Mouse (Mus musculus) intestine, embryonic 15.5 days (tissue): ENCODE data around the gene H2afx. TPM values are rescaled to one million over a fixed set of nuclear protein-coding genes. Genes with fewer than 3 reads are reported as not detected.
A peak's percentile ranks its signal among the peaks of the same experiment; 100 is the strongest.
"Not testable (repeated sequence)": the region's sequence is repeated elsewhere in the genome, so short reads cannot be mapped to it uniquely, and the experiment has no call there.

ENCODE experiments used
- ATAC-seq: fragments of 200-750 bp; cut with Nextera tagmentation; 2 replicates; pipeline ENCODE4 v1.8.0; 2017; ENCODE audit warnings: moderate TSS enrichment, moderate library complexity
- H3K27ac ChIP-seq: fragments of 300-500 bp; sonication (generic); 2 replicates; pipeline ENCODE4 v1.5.1; 2015; ENCODE audit warnings: mild to moderate bottlenecking, inconsistent platforms
- H3K27me3 ChIP-seq: fragments of 300-500 bp; sonication (generic); replicated peaks from 2 replicates; pipeline ENCODE4 v1.6.1; 2015; ENCODE audit warnings: inconsistent platforms
- H3K36me3 ChIP-seq: fragments of 300-500 bp; sonication (generic); 2 replicates; pipeline ENCODE4 v1.6.1; 2015; ENCODE audit warnings: inconsistent platforms
- H3K4me1 ChIP-seq: fragments of 300-500 bp; sonication (generic); replicated peaks from 2 replicates; pipeline ENCODE4 v1.6.1; 2015; ENCODE audit warnings: inconsistent platforms
- H3K4me2 ChIP-seq: fragments of 300-500 bp; sonication (generic); replicated peaks from 2 replicates; pipeline ENCODE4 v1.6.1; 2015; ENCODE audit warnings: mild to moderate bottlenecking, inconsistent platforms
- H3K4me3 ChIP-seq: fragments of 300-500 bp; sonication (generic); replicated peaks from 2 replicates; pipeline ENCODE4 v1.5.1; 2015; ENCODE audit warnings: inconsistent platforms
- H3K9ac ChIP-seq: fragments of 300-500 bp; sonication (generic); 2 replicates; pipeline ENCODE4 v1.6.1; 2015; ENCODE audit warnings: inconsistent platforms
- H3K9me3 ChIP-seq: fragments of 300-500 bp; sonication (generic); 2 replicates; pipeline ENCODE4 v1.6.1; 2016; ENCODE audit warnings: inconsistent platforms
- WGBS: fragments of 180-500 bp; shearing (Covaris S2); methylation state at CpG from one replicate; pipeline ENCODE4 v1.1.7; 2015; 5-methylcytosine and 5-hydroxymethylcytosine counted together
- polyA plus RNA-seq: library from polyadenylated mRNA; unstranded; fragments of >200 nt; fragmentation: Nextera tagmentation; extraction: Ambion mirVana; gene quantifications from 2 replicates; pipeline ENCODE4 v1.2.1, GENCODE M21; 2015

H2afx gene
- polyA plus RNA-seq, 1 experiment from 2014 or later, result 298 TPM

DNA sequence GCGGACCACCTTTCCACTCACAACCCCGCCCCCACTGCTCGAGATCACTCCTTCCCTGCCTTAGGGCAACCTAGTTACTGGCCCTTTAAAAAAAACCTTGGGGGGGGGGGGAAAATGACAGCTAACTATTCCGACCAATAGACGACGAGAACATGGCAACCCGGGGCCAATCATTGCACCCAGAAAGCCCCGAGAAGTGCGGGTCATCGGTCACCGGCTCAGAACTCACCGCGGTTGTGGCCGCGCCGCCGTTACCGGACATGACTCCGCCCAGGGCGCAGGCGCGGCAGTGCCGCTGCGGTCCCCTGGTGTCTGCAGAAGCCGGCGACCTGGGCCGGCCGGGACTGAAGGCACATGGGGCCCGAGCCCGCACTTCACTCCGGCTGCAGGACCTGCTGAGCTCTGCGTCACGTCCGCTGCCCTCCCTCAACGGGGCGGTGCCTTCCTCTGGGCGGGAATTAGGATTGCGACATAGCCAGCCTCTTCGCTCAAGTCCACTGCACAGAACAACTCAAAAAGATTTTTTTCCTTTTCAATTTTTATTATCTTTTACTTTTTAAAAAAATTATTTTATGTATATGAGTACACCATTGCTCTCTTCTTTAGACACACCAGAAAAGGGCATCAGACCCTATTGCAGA is 9.4 kb downstream of the H2afx start, which contains the start of gene Hmbs:
Gene Hmbs (minus strand): TSS at position 448 of the 641 bp plus-strand sequence.
- H3K9me3 ChIP-seq, result no peaks in the 10 kb centered on the region
- WGBS, result under 1% methylated on average over 39 of the region's 39 CpGs

DNA sequence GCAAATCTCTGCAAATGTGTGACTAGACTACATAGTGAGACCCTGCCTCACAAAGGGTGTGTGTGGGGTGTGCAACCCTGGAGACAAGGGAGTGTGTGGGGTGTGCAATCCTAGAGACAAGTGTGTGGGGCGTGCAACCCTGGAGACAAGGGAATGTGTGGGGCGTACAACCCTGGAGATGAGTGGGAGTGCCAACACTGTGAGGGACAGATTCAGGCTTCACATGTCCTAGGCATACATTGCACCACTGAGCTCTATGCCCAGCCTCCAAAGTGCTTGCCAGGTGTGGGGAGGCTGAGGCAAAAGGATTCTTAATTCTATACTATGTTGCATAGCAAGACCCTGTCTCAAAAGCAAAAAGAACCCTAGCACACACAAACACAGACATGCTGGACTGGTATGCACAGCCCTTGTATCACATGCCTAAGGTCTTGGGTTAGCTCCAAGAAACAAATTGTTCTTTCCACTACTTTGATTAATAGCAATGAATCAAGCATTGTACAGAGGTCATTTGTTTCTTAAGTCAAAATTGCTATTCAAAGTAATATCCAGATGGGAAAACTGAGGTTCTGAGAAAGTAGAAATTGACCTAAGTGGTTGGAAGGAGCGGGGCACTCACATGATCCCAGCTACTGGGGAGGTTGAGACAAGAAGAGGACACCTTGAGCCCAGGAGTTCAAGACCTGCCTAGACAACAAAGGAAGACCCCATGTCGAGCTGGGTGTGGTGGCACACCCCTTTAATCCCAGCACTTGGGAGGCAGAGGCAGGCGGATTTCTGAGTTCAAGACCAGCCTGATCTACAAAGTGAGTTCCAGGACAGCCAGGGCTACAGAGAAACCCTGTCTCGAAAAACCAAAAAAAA is 11.3 kb downstream of the H2afx start:
- 83% methylated on average over 6 of the region's 6 CpGs for WGBS
- Histone ChIP-seq H3K4me2 (no peak overlapping the region), H3K4me3 (no peak overlapping the region), H3K36me3 (peaks cover 30% of the 10 kb centered on the region), H3K27ac (no peak overlapping the region), H3K9me3 (no peaks in the 10 kb centered on the region), H3K27me3 (no peaks in the 10 kb centered on the region), H3K4me1 (peaks cover 13% of the 10 kb centered on the region), H3K9ac (no peak overlapping the region)
- no peak for ATAC-seq

More for the DNA sequence above, 9.4 kb downstream of the H2afx start, which contains the start of gene Hmbs:
- ATAC-seq, result peak; percentile 97
- Histone ChIP-seq H3K9ac (peak within 1 kb of the TSS; percentile 92), H3K27me3 (no peaks in the 10 kb centered on the region), H3K36me3 (peaks cover 30% of the 10 kb centered on the region), H3K4me3 (peak within 1 kb of the TSS; percentile 83), H3K4me1 (peaks cover 13% of the 10 kb centered on the region), H3K27ac (peak within 1 kb of the TSS; percentile 99), H3K4me2 (peak within 1 kb of the TSS; percentile 72)

DNA sequence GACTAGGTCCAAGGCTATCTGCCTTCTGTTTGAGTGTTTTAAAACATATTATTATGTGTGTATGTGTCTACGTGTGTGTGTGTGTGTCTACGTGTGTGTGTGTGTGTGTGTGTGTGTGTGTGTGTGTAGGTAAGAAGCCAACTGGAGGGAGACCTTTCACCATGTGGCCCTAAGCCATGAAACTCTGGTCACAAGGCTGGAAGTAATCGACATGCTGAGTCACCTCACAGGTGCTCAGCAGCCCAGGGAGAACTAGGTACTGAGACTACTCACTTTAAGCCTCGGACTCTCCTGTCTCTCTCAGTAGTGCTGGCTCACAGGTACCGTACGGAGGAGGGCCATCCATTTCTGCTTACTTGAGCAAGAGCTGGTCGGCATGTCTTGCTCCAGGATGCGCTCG is 12.7 kb downstream of the H2afx start:
- Histone ChIP-seq H3K36me3 (peaks cover 38% of the 10 kb centered on the region), H3K4me2 (no peak overlapping the region), H3K9me3 (no peaks in the 10 kb centered on the region), H3K4me1 (peaks cover 11% of the 10 kb centered on the region), H3K4me3 (no peak overlapping the region), H3K27ac (no peak overlapping the region), H3K9ac (no peak overlapping the region), H3K27me3 (no peaks in the 10 kb centered on the region)
- 87% methylated on average over 9 of the region's 9 CpGs for WGBS
- no peak for ATAC-seq

DNA sequence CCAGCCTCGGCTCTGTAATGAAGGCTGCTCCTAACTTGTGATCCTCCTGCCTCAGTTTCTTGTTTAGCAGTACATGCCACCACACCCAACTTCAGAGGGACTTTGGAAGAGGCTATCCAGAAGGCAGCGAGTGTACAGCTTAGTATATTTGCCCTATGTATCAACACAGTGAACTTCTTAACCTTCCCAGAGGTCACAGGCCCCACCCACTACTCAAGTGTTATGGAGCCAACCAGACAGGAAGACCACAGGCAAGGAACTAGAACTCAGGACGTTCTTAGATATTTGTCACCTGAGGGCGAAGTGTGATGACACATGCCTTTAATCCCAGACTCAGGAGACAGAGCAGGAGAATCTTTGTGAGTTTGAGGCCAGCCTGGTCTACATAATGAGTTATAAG is 13.1 kb downstream of the H2afx start:
- H3K27ac ChIP-seq, result no peak overlapping the region
- no peaks in the 10 kb centered on the region for H3K27me3 ChIP-seq
- H3K9ac ChIP-seq, result no peak overlapping the region
- no peaks in the 10 kb centered on the region for H3K9me3 ChIP-seq
- no peak for ATAC-seq
- H3K36me3 ChIP-seq, result peaks cover 43% of the 10 kb centered on the region
- peaks cover 7% of the 10 kb centered on the region for H3K4me1 ChIP-seq
- 82% methylated on average over 4 of the region's 4 CpGs for WGBS
- H3K4me3 ChIP-seq, result no peak overlapping the region
- no peak overlapping the region for H3K4me2 ChIP-seq

DNA sequence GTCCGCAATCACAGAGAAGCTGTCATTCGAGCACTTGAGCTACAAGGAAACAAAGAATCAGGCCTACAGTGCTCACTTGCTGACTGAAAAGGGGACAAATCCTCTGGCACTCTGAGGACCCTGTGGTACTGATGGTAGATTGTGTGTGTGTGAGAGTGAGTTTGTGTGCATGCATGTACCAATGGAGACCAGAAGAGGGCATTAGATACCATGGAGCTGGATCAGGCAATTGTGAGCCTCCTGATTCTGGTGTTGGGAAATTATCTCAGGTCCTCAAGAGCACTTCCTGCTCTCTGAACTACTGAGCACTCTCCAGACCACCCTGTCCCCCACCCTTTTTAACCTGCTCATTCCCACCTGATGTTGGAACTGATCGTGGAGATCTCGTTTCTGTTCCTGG is 14.1 kb downstream of the H2afx start:
- Histone ChIP-seq H3K4me1 (no peaks in the 10 kb centered on the region), H3K36me3 (peaks cover 52% of the 10 kb centered on the region), H3K27me3 (no peaks in the 10 kb centered on the region), H3K9ac (no peak overlapping the region), H3K27ac (no peak overlapping the region), H3K4me2 (no peak overlapping the region), H3K4me3 (no peak overlapping the region), H3K9me3 (no peaks in the 10 kb centered on the region)
- no peak for ATAC-seq
- WGBS, result 97% methylated on average over 4 of the region's 4 CpGs

DNA sequence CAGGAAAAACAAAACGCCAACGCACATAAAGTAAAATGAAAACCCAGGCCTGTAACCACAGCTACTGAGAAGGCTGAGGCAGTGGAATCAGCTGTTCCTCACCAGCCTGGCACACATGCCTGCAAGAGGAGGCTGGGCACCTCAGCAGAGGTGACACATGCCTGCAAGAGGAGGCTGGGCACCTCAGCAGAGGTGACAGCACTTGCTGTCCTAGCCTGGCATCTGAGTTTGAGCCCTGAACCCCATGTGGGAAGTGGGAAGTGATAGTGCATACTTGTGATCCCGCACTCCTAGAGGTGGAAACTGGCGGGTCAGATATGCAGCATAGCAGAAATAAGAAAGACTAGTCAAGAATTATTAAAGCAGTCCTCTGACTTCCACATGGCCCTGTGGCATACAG is 16.9 kb downstream of the H2afx start:
- Histone ChIP-seq H3K36me3 (peaks cover 72% of the 10 kb centered on the region), H3K27me3 (no peaks in the 10 kb centered on the region)

DNA sequence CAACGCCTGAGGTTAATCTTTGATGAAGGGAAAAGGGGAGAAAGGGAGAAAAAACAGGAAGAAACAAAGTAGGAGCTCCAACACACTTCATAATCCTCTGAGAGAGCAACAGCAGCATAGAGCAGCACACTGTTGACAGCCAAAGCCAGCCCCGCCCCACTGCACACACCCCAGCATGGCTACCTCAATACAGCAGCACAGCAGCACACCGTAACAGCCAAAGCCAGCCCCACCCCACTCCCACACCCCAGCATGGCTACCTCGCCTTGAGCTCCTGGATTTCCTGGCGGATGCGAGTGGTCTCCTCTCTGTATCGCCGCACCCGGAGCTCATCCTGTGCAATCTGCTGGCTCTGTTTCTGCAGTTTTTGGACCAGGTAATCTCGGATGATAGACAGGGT is 17.8 kb downstream of the H2afx start:
- 87% methylated on average over 10 of the region's 10 CpGs for WGBS
- ATAC-seq, result no peak
- no peak overlapping the region for H3K9ac ChIP-seq

More for the DNA sequence above, 16.9 kb downstream of the H2afx start:
- Histone ChIP-seq H3K27ac (no peak overlapping the region), H3K4me3 (no peak overlapping the region), H3K9me3 (no peaks in the 10 kb centered on the region), H3K4me1 (no peaks in the 10 kb centered on the region), H3K9ac (no peak overlapping the region), H3K4me2 (no peak overlapping the region)
- WGBS, result 96% methylated on average over 4 of the region's 4 CpGs
- ATAC-seq, result no peak

DNA sequence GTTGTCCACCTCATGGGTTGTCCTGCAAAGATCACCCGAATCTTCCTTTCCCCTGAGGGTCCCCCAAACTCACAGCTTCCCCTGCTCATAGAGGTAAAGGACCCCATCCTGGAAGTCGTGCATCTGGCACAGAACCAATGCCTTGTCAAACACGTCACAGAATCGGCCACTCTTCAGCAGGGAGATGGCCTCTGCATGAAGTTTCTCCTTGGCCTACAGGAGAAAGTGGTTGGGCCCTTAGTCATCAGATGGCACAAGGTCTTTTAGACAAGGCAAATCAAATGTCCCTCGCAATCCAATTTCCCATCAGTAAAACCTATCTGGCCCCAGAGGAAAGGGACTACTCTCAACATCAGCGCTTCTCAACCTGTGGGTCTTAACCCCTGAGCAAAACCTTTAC is 18.6 kb downstream of the H2afx start:
- Histone ChIP-seq H3K9me3 (no peaks in the 10 kb centered on the region), H3K4me3 (no peak overlapping the region), H3K4me2 (no peak overlapping the region), H3K27me3 (no peaks in the 10 kb centered on the region), H3K27ac (no peak overlapping the region), H3K36me3 (peaks cover 70% of the 10 kb centered on the region), H3K9ac (no peak overlapping the region), H3K4me1 (no peaks in the 10 kb centered on the region)
- no peak for ATAC-seq
- 90% methylated on average over 6 of the region's 6 CpGs for WGBS

More for the DNA sequence above, 17.8 kb downstream of the H2afx start:
- Histone ChIP-seq H3K4me3 (no peak overlapping the region), H3K9me3 (no peaks in the 10 kb centered on the region), H3K27me3 (no peaks in the 10 kb centered on the region), H3K4me1 (no peaks in the 10 kb centered on the region), H3K36me3 (peaks cover 72% of the 10 kb centered on the region), H3K4me2 (no peak overlapping the region), H3K27ac (no peak overlapping the region)

DNA sequence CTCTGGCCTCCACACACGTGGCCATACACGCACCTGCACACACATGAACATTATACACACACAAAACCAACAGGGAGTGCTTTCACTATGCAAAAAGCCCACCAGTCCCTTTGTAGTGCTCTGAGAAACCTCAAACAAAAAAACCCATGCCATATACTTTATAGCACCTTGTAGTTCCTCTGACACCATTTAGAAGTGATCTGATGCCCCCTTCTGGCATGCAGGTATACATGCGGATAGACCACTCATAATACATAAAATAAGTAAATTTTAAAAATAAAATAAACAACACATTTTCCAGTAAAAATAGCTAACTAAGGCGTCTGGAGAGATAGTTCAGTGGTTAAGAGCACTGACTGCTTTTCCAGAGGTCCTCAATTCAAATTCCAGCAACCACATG is 22.7 kb downstream of the H2afx start:
- peaks cover 8% of the 10 kb centered on the region for H3K4me1 ChIP-seq
- no peaks in the 10 kb centered on the region for H3K27me3 ChIP-seq
- H3K4me2 ChIP-seq, result no peak overlapping the region
- H3K4me3 ChIP-seq, result no peak overlapping the region
- peaks cover 45% of the 10 kb centered on the region for H3K36me3 ChIP-seq
- no peak for ATAC-seq
- 73% methylated on average over 4 of the region's 4 CpGs for WGBS
- no peaks in the 10 kb centered on the region for H3K9me3 ChIP-seq
- H3K27ac ChIP-seq, result no peak overlapping the region
- H3K9ac ChIP-seq, result no peak overlapping the region

DNA sequence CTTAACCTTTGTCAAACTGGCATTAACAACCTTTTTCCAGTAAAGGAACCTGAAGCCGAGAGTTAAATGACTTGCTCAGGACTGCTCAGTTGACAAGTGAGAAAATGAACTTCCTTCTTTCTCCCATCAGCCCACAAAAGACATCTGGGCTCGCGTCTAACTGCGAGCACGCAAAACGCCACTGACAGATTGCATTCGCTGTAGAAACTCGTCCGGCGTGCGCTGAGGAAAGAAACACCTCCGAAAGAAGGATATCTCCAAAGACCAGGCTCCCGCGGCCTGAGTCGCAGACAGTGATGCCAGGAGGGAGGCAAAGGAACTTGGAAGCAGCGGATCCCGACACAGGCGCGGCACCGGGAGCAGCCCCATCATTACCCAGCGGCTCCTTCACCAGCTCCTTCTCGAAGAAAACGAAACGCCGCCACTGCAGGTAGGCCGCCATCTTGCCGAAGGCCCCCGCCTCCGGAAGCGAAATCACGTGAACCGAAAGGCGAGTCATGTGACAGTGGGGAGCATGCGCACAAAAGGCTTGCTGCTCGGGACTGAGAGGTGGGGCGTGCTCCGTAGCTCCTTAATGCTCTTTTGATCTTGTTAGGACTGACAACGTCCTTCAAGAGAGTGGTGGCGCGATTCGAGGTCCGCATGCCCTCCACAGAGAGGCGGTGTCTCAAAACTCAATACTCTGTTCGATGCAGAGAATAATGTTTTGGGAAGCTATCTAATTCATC is 26.9 kb downstream of the H2afx start, which contains the start of gene Vps11:
Gene Vps11 (minus strand): TSS at position 481 of the 728 bp plus-strand sequence.
- H3K4me1 ChIP-seq, result peaks cover 8% of the 10 kb centered on the region
- H3K27me3 ChIP-seq, result no peaks in the 10 kb centered on the region
- H3K36me3 ChIP-seq, result peaks cover 11% of the 10 kb centered on the region
- WGBS, result under 1% methylated on average over 44 of the region's 44 CpGs
- H3K9me3 ChIP-seq, result no peaks in the 10 kb centered on the region
- H3K4me3 ChIP-seq, result peak within 1 kb of the TSS; percentile 81
- H3K4me2 ChIP-seq, result peak within 1 kb of the TSS; percentile 63
- H3K9ac ChIP-seq, result peak within 1 kb of the TSS; percentile 73
- peak; percentile 95 for ATAC-seq
- peak within 1 kb of the TSS; percentile 75 for H3K27ac ChIP-seq

DNA sequence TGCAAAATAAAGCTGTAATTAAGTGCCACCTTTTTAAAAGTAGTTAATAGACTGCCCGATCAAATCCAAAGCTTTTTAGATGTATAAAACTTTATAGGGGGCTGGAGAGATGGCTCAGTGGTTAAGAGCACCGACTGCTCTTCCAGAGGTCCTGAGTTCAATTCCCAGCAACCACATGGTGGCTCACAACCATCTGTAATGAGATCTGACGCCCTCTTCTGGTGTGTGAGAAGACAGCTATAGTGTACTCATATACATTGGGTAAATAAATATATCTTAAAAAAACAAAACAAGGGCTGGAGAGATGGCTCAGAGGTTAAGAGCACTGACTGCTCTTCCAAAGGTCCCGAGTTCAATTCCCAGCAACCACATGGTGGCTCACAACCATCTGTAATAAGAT is 27.4 kb downstream of the H2afx start:
- H3K27me3 ChIP-seq, H3K9me3 ChIP-seq, H3K4me1 ChIP-seq, H3K9ac ChIP-seq, H3K36me3 ChIP-seq: not testable (repeated sequence)
- ATAC-seq, result peak; percentile 29
- Histone ChIP-seq H3K27ac (peak overlapping the region; percentile 75), H3K4me2 (peak overlapping the region; percentile 63), H3K4me3 (peak overlapping the region; percentile 81)
- WGBS, result 44% methylated on average over 4 of the region's 4 CpGs

DNA sequence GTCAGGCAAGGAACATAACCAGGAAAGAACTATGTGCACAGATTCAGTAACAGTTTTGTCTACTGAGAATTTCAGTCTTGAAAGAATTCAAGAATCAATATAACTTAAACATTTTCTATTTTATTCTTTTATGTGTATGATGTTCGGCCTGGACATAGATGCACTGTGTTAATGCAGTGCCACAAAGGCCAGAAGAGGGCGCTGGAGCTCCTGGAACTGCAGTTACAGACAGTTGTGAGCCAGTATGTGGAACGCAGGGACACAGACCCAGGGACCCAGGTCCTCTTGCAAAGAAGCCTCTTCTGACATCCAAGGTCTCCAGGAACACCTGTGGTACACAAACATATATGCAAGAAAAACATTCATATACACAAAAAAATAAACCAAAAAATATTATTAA is 30.0 kb downstream of the H2afx start:
- no peak overlapping the region for H3K4me3 ChIP-seq
- no peak overlapping the region for H3K27ac ChIP-seq
- no peaks in the 10 kb centered on the region for H3K9me3 ChIP-seq
- no peak overlapping the region for H3K4me2 ChIP-seq
- H3K4me1 ChIP-seq, result peaks cover 8% of the 10 kb centered on the region
- no peak for ATAC-seq
- WGBS, result 68% methylated on average over 3 of the region's 3 CpGs
- no peaks in the 10 kb centered on the region for H3K36me3 ChIP-seq
- no peaks in the 10 kb centered on the region for H3K27me3 ChIP-seq
- no peak overlapping the region for H3K9ac ChIP-seq
